Mouse (Mus musculus): ENCODE results near the gene Bod1.

Gene Bod1

DNA sequence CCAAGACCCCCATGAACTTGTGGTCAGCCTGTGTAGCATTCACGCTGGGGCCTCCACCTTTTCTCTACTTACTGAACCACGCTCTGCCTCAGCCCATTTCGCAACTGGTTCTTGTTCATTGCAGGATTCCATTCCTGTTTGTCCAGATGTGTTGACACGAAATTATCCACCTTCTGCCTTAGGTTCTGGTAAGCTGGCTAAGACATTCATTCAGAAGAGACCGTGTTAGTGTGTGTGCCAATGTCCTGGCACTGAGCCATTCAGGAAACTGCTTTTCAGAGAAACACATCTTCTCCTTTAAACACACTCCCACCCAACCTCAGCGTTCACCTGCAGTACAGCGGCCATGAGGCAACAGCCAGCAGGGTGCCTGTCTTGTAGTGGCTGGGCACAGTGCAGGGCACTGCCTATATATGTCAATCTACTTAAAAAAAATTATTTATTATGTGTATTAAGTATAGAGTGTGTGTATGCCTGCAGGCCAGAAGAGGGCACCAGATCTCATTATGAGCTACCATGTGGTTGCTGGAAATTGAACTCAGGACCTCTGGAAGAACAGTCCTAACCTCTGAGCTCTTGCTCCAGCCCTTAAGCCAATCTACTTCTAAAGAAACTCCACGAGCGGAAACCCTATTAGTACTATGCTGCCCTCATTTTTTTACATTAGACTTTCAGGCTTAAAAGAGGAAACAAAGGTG is 2.4 kb downstream of the Bod1 start:
- peak; percentile 62 for DNase-seq (ENCODE audit: low read depth, low spot score)

DNA sequence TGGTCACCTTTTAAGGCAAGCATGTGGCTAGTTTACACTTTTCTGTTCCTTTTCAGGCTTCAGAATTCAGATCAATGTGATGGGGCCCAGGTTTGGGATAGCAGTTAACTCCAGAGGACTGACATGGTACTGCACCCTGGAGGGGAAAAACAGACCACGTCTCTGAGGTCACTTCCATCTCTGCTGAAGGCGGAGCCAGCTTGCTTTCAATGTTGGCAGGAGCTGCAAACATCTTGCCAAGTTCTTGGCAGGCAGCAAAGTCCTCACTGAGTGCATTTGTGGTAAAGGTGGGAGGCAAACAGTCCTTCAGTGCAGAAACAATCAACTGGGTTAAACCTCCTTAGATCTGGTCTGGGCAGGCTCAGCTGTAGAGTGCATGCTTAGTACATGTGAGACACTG is 7.5 kb downstream of the Bod1 start:
- DNase-seq (ENCODE audit: low read depth, low spot score): peak; percentile 33

DNA sequence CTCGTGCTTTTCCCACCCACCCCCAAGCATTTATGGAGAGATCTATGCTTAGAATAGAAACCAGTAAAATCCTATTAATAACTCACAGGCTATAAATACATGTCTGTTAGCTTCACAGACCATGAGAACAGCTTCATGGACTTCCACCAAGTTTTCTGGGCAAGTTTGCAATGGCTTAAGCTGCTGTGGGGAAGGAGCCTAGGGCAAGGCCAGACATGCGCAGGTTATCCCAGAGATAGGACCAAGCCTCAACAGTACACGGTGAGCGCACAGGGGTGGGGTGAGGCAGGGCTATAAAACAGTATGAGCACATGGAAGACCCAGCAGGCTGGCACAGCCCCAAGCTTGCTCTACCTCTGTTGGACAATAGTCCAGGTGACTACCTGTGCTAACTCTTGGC is 8.2 kb downstream of the Bod1 start:
- DNase-seq (ENCODE audit: low read depth, low spot score): no peak

DNA sequence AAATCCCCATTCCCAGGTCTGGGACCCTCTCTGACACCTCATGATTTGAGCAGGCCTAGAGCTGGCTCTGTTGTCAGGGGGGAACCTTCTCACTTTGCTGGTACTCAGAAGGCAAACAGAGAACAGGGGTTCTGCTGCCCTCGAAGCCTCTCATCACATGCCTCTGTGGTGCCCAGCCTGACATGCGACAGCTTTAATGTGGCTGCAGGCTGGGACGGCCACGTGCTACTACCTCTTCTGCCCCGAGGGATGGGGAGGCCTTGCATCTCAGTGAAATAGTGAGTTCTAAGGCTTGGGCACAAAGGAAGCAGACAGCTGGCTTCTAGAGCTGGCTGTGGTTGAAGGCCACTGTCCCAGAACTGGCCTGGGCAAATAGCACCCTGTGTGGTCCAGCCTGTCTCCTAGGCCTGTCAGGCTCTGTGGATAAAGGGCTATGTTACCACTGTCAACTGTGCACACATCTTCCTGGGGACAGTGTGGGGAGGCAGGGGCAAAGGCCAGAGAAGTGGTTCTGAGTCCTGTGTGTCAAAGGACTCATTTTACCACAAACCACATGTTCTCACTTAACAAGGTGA is 8.7 kb downstream of the Bod1 start:
- no peak for DNase-seq (ENCODE audit: low read depth, low spot score)

DNA sequence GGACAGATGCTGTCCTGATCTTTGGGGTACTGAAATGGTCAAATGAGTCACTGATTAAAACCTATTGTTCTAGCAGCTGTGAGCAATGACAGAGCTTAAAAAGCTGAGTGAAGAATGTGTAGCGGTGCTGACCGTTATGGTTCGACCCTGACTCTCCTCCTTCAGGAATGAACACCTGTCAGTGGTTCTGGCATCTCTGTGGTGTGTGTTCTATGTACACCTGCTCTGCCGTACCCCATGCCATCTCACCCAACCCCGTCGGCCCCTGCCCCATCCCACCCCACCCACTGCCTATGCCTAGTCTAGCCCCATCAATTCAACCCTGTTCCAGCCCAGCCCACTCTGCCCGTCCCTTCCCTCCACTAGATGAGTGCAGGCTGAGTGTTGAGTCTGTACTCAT is 9.5 kb downstream of the Bod1 start:
- no peak for DNase-seq (ENCODE audit: low read depth, low spot score)

DNA sequence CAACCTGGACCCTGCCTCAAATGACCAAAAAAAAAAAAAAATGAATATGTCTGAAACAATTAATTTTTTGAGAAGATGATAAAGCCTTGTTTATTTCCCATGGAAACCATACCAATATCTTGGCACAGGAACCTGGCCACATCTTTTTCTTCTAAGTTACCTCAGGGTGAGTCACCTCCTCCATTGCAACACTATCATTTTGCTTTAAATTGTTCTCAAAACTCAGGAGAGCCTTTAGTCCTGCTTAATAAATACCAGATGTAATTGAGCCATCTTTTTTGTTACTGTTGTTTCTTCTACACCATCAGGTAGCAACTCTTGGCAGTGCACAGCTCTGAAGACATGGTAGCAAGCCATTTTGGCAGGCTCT is 13.9 kb downstream of the Bod1 start:
- DNase-seq (ENCODE audit: low read depth, low spot score): no peak

DNA sequence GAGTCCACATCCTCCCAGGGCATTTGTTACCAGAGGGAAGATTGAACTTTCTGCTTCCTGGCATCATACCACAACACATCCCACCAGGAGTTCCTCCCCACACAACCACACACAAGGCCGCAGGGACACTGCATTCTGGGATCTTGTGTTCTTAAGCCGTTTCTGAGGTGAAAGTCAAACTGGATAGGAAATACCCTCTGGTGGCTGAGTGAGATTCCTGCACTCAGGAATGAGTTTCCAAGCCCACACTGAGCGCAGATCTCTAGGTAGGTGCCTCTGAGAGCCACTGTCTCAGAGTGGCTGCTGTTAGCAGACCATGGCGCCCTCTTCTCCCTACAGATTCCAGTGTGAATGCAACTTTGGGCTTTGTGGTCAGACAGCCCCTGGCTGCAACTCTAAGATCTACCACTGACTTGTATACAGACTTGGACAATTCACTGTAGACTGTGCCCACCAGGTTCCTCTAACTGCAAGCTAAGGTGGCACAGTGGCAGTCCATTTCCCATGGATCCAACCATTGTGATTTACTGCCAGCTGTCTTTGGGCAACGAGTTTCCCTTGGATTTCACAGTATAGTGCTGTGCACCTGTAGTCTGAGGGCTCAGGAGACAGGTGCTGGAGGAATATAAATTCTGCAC is 14.4 kb downstream of the Bod1 start:
- DNase-seq (ENCODE audit: low read depth, low spot score): no peak

DNA sequence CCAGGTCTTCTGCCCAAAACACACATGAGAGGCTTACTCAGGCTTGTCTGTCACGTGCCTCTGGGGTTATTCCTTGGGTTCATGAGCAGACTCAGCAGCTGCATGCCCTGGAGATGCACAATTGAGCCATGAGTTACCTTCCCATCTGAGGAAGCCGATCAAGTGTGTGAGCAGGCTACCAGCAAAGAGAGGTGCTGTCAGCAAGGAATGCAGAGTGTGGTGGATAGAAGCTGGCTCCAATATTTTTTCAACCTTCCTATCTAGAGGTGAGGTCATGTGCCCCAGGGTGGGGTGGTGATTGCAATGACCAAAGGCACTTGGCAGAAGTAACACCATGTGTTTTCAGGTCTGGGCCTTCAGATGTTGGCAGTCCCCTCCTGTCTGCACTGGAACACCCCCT is 22.2 kb downstream of the Bod1 start:
- DNase-seq (ENCODE audit: low read depth, low spot score): no peak

DNA sequence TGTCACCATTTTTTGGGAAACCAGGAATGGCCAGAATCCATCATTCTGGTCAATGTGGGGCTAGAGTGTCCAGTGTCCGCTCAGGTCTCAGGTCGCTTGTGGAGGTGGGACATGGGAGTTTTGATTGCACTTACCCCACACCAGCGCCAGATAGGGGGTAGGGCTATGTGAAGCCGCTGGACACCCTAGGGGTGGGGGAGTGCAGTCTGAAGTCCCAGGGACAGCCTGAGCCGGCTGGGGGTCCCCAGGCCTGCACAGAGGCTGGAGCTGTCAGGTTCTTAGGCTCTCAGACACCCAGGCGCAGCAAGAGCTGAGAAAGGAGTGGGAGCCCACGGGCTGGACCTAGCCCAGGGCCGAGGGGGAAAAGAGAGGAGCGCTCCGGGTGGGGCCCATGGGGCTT is 24.4 kb downstream of the Bod1 start:
- DNase-seq (ENCODE audit: low read depth, low spot score): no peak

DNA sequence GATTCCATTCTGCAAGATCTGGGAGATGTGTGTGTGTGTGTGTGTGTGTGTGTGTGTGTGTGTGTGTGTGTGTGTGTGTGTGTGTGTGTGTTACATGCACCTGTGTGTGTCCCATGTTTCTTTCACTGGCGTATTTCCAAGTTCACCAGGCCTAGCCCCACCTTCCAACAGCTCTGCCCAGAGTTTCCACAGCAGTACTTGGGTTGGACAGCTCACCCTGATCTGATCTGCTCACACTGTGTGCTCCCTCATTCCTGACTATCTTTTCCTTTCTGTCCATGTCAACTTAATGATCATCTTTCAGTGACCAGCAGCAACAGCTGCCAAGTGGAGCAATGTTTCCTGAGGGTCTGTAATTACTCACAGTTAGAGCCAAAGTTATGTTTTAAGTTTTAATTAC is 25.1 kb downstream of the Bod1 start:
- DNase-seq (ENCODE audit: low read depth, low spot score): no peak

DNA sequence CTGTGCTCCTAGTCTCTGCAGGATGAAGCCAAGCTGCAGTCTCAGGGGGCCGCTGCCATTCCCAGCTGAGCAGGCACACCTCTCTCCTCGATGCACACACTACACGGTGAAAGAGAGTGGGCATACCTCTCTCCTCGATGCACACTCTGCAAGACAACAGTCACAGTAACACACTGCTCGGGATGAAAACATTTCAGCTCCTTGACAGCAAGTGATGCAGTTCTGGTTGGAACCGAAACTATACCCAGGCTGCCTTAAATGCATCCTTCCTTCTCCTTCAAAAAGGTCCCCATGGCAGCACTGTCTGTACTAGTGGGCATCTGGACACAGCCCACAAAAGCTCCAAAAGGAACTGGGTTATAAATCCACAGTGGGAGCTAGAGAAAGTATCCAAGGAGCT is 28.6 kb downstream of the Bod1 start:
- no peak for DNase-seq (ENCODE audit: low read depth, low spot score)

DNA sequence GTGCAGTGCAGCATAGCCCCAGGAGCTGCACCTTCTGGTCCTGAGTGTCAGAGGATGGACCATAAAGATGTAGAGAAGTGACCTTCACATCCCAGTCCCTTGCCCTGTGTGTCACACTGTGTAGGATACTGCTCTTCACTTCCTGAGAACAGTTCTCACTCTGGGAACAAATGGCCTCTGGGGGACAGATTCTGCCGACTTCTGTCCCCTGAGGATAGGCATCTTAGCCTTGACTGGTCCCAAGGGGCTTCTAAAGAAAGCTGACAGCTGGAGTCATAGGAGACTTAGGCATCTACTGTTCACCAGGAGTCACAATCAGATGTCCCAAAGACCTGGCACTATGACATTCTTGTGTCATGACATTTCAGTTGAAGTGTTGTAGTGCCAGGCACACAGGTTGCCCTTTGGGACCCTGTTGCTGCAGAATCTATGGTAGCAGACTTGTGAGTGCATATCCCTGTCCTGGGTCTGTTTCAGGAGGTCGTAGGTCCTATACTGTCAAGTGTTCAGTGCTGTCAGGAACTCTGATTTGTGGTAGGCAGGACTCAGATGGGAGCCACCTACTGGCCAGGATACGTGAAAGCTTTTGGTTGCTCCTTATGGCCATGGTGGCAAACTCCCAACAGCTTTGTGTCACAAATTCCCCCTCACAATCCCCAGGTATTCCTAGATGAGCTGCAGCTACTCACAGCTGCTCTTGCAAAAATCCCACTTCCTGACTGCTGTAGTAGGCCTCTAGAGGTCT is 30.4 kb downstream of the Bod1 start:
- DNase-seq (ENCODE audit: low read depth, low spot score): peak; percentile 8

DNA sequence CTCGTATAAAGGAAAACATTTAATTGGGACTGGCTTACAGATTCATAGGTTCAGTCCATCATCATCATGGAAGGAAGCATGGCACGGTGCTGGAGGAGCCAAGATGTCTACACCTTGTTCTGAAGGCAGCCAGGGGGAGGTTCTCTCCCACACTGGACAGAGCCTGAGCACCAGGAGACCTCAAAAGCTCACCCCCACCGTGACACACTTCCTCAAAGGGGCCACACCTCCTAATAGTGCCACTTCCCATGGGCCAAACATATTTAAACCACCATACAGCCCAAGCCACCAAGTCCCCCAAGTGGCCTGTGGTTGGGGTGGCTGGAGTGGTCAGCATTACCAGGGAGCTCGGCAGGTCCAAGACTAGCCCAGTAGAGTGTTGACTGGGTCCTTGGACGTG is 31.5 kb downstream of the Bod1 start:
- DNase-seq (ENCODE audit: low read depth, low spot score): no peak

DNA sequence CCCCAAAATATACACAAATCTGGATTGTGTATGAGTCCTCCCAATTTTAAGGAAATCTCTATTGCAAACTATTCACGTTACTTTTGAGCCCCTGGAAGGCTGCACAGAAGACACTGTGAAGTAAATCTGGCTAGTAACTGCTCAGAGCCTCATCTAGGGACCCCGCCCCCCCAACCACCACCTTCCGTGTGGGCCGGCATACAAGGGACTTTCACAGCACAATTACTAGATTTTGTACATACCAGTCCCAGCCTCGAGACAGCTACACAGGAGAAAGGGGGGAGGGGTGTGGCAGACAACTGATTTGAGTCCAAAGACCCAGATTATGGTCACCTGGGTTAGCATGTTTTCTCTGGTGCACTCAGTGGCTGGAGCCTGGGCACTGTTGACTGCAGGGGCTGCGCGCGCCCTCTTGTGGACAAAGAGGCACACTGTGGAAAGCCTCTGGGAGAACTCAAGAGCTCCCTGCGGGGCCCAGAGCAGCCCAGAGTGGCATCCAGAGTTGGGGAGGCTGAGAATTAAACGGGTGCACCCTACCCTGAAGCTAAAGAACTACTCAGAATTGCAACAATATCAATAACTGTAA is 33.8 kb downstream of the Bod1 start:
- DNase-seq (ENCODE audit: low read depth, low spot score): peak; percentile 78

DNA sequence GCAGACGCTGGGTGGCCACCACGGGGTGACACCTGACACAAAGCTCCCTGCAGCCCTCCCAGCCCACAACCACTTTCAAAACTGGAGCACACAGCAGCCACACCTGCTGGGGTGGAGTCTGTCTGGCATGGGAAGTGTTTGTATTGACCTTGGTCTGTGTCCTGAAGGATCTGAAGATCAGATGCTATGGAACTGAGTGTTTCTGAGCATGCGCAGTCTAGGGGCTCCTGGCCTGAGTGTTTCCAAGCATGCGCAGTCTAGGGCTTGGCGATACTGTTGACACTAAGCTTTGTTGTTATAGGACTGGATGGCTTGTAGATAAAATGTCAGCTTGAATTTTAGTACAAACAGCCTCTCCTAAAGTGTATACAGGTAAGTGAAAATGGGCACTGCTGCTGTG is 43.0 kb downstream of the Bod1 start:
- no peak for DNase-seq (ENCODE audit: low read depth, low spot score)

DNA sequence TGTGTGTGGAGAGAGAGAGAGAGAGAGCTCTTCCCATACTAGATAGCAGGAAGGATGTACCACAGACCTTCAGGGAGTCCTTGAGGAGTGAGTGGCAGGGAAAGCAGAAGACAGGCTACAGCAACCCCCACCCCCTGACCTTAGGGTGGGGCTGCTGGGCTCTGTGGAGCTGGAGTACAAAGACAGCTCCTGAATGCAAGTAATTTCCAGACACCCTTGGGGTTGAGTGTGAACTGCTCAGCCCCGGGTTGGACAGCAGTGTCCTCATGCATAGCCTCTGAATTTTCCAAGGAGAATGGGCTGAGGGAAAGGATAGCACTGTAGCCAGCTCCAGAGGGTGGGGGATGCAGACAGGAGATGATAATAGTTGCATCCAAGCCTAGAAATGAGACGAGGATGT is 50.9 kb downstream of the Bod1 start:
- DNase-seq (ENCODE audit: low read depth, low spot score): no peak

DNA sequence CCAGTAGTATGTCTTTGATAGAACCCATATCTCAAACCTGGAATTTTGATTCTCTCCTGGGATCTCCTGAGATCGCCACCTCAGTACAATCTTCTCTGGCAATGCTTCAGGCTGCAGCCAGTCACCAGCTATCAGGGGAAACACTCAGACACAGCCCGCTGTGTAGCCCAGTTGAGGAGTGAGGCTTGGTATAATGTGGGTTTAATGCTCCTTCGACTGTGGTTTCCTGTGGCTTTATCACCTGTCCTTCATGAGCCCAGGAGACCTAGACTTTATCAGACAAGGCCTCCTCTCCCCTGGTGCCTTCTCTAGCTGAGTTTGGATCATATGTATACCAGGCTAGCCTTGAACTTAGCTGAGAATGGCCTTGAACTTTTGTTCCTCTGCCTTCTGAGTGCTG is 53.9 kb downstream of the Bod1 start:
- no peak for DNase-seq (ENCODE audit: low read depth, low spot score)

DNA sequence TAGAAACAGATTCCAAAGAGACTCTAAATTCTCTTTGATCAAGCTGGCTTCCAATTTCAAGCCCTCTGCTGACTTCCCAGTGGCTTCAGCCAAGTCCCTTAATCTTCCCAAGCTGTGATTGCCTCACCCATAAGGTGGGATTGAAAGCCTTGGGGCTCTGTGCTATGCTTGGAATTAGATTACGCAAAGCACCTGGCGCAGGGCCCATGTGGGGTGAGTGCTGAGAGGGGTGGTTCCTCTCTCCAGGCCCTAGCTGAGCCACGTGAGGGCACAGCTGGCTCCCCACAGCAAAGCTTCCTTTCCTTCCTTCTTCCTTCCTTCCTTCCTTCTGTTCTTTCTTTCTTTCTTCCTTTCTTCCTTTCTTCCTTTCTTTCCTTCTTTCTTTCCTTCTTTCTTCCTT is 54.4 kb downstream of the Bod1 start:
- DNase-seq (ENCODE audit: low read depth, low spot score): no peak

DNA sequence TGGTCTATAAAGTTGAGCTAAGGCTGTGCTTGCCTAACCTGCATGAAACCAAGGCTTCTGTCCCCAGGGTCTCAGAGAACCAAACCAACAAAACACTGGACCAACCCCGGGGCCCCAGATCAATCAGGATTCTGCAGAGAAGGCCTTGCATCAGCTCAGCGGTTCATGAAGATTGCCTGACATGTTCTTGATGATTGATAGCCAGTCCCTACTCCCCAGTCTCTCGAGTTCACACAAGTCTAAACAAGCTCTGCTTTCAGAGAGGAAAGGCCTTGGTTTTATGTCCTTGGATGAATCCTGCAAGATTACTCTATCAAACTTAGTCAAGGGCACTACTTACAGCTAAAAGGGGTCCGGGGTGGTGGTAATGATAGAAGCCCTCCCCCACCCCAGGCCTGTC is 55.0 kb downstream of the Bod1 start:
- no peak for DNase-seq (ENCODE audit: low read depth, low spot score)
